Mouse (Mus musculus) common myeloid progenitor, adult 5-6 weeks (primary cell): ENCODE measurements at regions not wholly inside any gene's neighbourhood (a gene's known extent, or its start where the extent isn't known, plus 50 kb on each side); places are given as distances from the start of the nearest gene placed in this dataset.
"Not testable (repeated sequence)": the region's sequence is repeated elsewhere in the genome, so short reads cannot be mapped to it uniquely, and the experiment has no call there.

Source experiments
- ATAC-seq: replicated peaks from 2 replicates; pipeline ENCODE4 v1.8.0; 2016; ENCODE audit warnings: low read depth, mild to moderate bottlenecking, moderate TSS enrichment, inconsistent platforms; ENCODE audit not compliant: poor library complexity, severe bottlenecking

DNA sequence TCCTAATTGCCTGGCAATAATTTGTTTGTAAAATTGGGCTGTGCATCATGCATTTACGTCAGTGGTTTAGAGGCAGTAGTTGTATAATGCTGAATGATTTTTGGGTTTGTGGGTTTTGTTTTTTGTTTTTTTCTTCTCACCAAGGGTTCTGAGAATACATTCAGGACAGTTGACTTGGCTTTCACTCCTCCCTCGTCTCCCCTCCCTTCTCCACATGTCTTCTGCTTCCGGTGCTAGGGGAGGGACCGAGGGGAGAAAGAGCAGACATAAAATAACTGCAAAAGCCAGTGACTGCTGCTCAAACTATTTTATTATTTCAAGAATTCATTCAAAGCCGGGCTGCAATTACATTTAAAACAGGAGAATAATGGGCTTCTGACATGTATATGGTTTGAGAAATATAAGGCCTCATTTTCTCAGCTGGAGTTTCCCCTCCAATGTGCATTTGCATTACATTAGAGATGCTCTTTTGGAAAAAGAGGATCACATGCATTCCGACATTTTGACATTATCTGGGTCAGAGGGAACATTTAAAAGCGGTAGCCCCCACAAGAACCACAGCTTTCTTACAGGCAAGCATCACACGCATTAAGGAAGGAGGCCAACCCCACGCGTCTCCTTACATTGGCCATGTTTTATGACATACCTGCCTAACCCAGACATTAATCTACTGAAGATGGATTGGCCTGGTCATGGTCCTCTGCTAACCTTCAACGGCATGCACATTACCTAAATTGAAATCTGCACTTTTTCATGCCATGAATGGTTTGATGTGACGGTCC lies 185.3 kb upstream of the Mpdz start:
- no peak for ATAC-seq

DNA sequence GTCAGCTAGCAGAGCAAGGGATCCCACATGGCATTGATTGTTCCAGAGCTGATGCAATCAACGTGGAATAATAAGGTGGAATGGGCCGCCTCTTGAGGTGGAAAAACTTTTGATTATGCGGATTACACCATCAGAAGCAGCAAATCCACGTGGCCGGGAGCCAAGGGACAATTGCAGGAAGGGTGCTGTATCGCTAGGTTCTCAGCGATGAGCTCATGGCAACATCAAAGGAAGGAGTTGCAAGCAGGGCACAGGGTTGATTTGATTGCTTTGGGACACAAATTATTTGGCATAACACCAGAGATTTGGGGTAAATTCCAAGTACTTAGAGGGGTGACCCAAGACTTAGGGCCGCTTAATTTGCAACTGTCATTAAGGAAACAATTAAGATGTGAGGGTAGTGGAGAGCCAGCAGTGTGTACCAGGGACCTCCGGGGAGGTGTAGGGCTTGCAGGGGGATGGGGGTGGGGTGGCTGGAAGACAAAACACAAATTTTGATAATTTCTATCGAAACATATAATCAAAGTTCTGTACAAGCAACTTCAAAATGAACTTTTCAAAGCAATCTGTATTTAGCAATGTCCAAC lies 182.8 kb upstream of the Mpdz start:
- no peak for ATAC-seq

DNA sequence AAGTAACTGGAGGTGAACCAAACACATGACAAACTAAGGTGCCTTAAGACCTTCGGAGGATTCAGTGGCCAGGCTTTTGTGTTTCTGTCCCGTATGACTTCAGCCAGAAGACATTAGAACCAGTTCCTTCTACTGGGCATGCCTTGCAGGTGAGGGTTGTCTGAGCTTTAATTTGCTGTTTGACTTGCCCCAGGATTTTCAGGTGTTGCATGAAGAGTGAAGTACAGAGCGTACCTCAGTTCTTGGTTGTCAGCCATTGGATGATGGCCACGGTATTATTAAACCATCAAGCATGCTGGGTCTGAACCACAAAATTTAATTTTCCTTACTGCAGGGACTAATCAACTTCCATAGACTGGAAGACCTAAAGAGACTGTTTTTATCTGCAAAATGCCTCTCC lies 181.5 kb upstream of the Mpdz start:
- no peak for ATAC-seq

DNA sequence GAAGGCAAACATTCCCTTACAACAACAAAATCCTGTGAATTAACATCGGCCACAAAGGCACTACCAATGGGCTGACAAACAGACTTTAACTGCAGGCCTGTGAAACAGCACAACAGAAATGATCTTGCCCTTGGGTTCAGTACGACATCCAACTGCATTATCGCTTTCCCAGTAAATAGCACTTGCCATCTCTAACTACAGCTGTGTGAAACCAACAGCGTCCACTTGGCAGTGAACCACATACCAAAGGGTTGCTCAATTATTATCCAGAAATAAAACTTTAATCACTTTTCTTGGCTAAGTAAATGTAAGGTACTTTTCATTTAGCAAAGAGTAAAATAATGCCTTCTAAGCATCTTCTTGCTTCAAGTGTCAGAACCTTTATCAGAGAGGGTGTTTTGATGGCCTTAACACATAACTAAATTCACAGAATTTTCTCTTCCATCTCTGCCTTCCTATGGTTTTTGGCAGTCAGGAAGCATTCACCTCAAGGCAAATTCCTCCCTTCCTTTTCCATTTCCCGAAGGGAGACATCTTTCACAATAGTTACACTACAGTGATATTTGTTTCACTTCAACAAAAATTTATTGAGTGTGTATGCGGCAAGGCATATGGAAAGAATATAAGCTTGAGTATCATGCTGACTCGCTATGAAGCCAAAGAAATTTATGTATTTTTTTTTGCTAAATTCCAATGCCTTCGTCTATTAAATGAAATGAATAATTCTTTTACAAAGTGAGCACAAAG lies 178.9 kb upstream of the Mpdz start:
- no peak for ATAC-seq

DNA sequence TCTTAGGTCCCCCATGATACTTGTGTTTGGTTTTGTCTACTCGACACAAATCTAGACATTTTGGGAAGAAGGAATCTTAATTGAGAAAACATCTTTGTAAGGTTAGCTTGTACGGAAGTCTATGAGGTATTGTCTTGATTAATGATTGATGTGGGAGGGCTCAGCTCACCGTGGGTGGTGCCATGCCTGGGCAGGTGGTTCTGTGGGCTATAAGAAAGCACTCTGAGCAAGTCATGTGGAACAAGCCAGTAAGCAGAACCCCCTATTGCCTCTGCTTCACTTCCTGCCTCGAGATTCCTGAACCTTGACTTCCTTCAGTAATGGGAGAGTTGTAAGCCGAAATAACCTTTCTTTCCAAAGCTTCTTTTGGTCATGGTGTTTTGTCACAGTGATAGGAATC lies 174.6 kb upstream of the Mpdz start:
- ATAC-seq = no peak

DNA sequence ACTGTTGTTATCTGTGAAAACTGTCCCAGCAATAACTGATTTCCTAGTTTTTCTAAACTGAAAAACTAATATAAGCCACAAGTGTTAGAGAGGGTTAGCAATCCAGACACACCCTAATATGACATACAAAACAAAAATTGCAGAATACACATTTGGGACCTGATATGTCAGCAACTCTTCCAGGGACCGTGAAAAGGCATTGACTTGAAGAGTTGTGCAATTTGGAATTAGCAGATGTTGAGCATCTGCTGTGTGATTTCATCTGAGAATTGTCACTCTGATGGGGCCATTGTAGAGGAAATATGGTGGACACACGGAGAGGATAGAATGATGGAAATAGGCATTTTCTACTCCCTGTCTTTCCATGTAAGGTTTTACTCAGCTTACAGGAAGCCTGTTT lies 168.6 kb upstream of the Mpdz start:
- no peak for ATAC-seq

DNA sequence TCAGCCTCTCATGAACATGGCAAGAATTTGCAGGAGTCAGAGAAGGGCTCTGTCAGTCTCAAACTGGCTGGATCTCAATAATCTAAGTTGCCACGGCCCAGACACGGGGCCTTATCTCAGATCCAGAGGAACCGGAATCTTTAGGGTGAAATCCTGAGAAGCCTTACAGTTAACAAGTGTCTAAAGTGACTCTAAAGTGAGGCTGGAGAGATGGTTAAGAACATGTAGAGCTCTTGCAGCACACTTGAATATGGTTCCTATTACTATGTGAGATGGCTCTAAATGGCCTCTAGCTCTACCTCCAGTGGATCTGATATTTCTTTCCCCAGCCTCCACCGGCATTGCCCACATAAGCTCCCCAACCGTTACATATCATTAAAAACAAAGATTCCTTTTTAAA lies 157.8 kb upstream of the Mpdz start:
- no peak for ATAC-seq

DNA sequence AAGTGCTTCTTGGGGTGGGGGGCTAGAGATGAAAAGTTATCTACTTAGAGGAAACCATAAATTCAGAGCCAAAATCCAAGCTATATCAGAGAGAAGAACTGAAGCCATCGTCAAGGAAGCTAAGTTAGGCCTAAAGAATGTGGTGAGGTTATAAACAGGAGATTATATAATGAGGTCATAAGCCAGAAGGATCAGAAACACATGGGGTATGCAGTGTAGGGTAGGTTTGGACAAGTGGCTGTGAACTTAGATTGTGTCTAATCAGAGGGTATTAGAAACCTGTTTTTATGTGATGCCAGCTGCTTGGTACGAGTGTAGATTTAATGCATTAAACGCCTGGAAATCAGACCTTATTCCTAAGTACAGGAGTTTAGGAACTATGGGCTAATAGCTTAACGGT lies 154.8 kb upstream of the Mpdz start:
- ATAC-seq = no peak

DNA sequence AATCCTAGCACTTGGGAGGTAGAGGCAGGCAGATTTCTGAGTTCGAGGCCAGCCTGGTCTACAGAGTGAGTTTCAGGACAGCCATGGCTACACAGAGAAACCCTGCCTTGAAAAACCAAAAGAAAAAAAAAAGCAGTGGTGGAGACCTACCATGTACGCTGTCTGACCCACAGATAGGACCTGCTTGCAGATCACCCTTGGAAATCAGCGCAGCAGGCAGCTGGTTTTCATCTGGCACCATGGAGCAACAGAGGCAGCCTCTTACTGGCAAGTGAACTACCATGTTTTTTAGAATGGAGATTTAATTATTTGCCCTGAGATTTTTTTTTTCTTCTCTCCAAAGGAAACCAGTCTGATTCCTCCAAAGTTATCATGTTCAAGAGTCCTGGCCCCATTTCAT lies 150.8 kb upstream of the Mpdz start:
- not testable (repeated sequence) for ATAC-seq

DNA sequence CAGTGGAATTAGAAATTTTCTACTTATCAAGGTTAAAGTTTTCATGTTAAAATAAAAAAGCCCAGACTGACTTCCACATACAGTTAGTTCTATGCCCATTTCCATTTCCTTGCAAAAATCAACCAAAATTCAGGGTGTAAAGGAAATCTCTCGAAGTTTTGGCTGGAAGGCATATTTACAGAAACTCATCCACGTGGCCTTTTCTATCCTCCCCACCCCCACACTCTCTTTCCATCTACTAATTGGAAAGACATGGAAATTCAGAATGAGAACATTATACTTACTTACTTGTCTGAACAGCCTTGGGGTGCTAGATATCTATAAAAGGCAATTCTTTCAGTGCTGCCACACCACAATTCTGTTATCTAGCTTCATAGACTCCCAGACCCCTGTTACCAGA lies 139.9 kb upstream of the Mpdz start:
- no peak for ATAC-seq

DNA sequence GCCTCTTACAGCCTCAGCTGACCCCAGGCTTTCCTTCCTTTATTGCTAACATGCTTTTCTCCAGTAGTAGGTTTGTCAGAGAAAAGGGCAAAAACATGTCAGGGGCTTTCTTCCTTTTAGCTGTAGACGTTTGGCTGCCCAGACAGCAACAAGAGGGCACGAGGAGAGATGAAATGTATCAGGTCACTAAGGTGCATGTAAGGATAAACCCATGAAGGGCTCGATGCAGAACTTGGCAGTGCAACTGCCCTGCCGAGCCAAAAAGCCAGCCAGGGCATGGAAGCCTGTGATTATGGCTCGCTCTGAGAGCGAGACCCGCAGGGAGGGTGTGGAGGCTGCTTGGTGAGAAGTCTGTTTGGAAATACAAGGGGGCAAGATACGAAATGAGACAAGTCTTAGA lies 137.9 kb upstream of the Mpdz start:
- ATAC-seq = no peak

DNA sequence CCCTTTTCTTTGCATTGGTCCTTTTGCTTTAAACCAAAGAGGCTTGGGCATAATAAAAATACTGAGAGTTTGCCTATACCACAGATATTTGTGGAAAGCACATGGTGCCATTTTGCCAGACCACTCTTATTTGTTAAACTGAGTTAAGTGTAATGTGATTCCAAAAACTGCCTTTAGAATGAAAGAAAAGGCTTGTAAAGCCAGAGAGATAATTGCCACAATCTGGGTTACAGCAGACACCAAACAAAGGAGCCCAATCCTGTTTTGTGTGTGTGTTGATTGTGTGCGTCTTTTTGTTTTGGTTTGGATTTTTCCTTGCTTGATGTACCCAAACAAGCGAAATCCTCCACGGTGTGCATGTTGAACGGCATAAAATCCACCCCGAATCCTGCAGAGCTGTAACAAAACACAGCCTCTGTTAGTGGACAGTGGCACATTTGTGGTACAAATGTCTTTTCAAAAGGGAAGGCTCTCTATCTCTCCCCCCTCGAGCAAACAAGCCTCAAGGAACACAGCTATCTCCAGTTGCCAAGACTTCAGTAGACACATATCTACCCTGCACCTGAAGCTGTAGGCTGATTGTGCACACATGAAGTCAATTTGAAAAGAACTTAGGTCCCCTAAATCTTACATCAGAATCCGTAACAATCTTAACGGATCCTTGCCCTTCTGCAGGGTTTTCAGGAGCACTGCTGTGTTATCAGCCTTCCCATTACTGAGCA lies 136.9 kb upstream of the Mpdz start:
- no peak for ATAC-seq

DNA sequence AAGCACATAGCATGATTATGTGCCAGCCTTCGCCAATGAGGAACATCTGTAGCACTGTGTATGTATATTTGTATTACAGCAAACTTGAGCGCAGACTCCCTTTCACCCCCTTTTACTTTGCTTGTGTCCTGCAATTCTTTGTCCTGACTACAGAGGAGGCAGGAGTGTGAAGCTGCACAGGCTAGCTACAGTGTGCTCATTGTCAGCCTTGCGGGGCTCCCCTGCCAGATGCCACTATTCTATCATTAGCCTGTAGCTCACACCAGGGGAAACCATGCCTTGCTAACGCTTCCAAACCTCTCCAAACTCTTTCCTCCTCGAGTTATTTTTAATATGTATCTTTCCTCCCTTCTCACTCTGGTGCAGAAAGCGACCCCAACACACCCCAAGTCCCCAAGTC lies 136.4 kb upstream of the Mpdz start:
- ATAC-seq = no peak

DNA sequence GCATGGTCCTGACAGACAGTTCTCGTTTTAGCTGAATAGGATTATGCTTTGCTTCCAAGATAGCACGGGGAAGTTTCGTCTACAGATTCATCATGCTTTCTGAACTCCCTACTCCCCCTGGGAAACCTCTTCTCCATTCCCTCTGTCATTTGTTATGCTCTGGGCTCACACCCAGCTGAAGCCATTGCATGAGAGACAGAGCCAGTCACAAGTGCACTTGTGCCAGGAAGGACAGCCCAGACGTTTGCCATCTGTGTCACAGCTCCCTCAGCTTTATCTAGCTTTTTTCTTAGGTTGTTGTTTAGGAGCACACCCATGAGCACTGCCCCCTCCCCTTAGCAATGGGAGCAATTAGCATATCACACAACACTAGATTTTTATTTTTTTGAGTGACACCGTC lies 131.2 kb upstream of the Mpdz start:
- ATAC-seq = no peak

DNA sequence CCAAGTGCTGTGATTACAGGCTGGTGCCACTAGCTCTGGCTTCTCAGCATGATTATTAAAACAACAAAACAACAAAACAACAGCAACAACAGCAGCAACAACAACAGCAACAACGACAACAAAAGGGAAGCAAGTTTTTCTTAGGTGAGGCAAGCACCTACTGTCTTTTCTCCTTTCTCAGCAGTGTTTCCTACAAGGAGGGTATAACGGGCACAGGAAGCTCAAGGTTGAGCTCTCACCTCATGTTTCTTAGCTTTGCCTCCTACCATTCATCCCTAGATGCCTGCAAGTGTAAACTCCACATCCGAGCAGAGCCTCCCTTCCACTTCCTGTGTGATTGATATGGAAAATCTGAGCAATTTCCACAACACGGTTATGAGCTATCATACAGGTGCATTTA lies 128.1 kb upstream of the Mpdz start:
- ATAC-seq = no peak

DNA sequence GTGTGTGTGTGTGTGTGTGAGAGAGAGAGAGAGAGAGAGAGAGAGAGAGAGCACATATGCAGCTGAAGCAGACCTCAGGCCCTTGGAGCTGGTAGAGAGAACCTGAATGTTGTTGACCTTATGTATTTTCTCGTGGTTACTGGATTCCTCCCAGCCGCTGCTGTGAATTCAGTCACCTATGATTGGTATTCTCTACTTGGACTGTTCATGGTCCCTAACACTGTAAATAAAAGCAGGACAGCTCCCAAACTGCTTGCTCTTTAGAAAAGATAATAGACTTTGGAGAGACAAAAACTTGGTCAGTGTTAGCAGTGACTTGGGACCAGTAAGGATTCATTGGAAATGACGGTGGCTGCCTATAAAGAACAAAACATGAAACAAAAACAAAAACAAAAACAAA lies 126.9 kb upstream of the Mpdz start:
- ATAC-seq = no peak

DNA sequence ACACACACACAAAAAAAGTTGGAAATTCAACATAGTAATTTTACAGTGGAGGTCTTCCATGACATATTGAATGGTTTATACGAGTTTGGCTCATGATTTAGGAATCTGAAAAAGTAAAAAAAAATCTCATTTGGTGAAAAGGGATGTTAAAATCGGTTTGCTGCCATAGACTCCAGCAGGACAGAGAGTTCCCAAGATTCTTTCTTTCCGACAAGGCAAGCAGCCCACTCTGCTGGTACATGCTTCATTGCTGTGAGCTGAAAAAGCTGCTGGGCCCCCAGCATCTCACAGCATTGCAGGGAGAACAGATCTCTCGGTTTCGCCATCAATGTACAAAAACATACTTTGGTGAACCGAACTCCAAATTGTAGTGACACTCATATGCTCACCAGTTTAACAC lies 125.8 kb upstream of the Mpdz start:
- no peak for ATAC-seq

DNA sequence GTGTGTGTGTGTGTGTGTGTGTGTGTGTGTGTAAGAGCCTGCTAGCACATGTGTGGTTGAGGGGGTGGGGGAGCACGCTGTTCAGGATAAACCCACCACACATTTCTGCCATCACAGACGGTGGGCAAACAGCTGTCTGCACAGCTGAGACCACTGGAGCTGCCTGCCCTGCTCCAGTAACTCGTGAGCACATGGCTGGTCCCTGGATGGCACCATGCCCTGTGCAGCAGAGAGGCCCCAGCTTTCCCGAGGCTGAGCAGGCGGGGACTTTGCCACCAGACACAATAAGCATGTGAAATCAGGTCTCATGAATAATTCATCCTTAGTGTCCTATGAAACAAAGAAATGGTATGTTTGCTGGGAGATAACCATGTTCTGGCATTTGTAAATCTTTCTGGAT lies 125.3 kb upstream of the Mpdz start:
- no peak for ATAC-seq

DNA sequence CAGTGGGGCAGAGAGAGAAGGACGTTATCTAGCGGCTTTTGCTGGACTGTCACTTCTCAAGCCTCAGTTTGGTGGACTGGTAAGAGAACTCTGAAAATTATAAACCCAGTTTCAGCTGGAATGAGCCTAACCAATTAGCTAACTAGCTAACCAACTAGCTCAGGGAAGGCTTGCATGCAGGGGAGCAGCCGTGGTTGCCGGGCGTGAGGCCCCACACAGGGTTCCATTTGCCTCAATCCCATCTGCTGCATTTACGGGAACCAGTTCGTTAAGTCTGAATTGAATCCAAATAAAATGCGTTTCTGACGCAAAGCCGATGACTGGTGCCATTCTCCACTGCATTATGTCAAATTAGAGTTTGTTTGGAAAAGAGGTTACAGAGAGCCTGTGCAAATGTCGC lies 123.9 kb upstream of the Mpdz start:
- no peak for ATAC-seq

DNA sequence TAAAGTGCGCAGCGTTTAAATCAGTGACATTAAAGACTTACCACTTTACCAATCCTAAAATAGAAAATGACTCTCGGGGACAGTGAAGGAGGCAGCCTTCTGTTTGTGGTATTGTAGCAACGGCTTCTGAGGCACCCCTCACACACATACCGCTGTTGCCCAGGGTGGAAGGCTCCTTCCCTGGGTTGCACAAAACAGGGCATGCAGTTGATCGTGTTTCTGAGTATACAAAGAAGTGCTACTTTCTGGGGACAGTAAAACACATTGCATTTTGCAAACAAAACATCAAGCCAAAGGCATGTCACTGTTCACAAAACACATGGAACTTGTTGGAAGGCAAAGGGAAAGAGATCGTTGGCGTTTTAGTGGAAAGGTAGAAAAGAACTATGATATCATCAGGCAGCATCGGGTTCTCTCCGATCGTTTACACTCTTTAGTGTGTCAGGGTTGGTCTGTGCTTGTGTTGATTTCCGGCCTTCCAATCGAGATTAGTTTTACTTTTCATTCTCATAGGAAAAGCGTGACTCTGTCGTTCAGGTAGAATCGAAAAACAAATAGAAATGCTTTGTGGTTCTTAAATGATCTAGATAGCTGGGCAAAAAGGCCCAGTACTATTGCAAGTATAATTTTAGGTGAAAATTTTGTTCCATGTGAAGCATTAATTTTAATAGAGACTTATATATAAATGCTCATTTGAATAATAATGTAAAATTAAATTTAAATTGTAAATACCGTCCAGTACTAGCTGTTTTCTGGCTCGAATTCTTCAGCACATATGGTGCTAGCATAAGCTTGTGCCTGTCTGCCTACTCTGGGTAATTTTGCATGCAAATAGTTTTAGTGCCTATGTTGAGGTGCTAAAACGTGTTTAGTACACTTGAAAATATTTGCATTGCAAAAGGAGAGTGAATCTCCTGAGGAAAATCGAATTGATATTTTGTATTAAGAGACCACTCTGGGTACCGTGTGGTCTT lies 123.1 kb upstream of the Mpdz start:
- no peak for ATAC-seq
